Mouse (Mus musculus) cerebellum, adult 18-20 months (tissue): ENCODE data around the gene Olfr1009.
"Not testable (repeated sequence)": the region's sequence is repeated elsewhere in the genome, so short reads cannot be mapped to it uniquely, and the experiment has no call there.

Source experiments
- DNase-seq, 2 experiments: peaks; one replicate each; pipeline ENCODE4 v3.0.0; 2021

Gene Olfr1009

DNA sequence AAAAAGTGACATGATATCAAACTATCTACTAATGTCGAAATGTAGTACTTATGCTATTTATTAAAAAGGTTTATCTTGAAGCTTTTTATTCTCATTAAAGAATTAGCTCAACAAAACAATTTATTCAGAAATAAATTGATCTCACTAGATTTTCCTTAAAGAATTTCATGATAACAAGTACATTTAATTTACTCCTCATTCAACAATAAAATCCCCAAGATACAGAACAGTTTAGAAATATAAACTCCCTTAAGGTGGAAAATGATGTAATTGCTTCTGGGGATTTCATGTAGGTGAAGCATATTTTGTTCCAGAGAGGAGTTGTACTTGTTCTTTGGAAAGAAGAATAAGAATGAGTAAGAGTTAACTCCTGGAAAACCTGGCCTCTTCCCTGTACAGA is at the start of gene Olfr1009:
Olfr1009 (plus strand) TSS at position 301 of the 400 bp plus-strand sequence.
- no peak for DNase-seq

DNA sequence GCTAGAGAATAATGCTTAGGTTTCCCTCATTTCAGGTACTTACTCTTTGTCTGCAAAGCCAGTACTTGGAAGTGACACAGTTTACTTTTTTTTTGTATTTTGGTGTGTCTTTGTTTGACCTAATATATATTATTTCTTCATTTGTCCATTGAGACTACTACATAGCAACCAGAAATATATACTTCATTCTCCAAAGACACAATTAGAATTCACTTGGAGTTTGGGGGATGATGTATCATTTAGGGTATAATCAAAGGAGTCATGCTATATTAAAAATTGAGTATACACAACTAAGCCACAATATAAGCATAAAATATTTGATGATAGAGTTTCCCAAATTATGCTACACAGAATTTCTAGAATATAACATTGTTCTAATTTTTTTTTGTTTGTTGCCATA is 36.6 kb upstream of the Olfr1009 start, which contains the start of gene Olfr1006:
Olfr1006 (minus strand) TSS at position 101 of the 400 bp plus-strand sequence.
- DNase-seq, result no peak

DNA sequence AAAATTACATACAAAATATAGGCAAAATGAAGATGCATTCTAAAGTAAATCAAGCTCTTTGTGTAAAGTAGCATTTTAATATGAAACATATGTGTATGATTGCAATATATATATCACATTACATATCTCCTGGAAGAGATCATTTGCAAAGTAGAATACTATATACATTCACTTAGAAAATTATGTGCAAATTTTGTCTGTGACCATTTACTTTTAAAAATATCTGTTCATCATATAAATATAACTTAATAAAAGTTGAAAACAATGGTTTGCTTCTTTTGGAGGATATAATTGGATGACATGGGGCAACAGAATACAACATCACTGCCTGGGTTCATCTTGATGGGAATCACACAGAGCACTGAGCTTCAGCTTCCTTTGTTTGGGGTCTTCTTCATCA is 26.1 kb upstream of the Olfr1009 start, which contains the start of gene Olfr1008:
Olfr1008 (plus strand) TSS at position 301 of the 400 bp plus-strand sequence.
- DNase-seq, result no peak

DNA sequence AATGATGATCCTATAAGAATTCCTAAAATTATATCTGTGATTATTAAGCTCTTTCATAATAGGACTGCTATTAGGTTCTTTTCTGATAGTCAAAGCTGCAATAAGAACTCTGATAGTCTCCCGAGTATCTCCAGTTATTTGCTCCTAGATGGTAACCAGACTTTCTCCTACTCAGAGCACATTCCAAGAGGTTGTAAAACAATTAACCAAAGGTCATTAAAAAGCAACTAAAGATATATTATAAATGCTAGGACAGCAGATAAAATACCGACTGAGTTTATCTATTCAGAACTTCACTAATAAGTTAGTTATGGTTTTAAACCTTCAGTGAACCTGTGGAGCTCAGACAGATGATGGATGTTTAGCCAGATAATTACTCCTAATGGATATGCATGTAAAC is 4.5 kb upstream of the Olfr1009 start:
- DNase-seq, result not testable (repeated sequence)

DNA sequence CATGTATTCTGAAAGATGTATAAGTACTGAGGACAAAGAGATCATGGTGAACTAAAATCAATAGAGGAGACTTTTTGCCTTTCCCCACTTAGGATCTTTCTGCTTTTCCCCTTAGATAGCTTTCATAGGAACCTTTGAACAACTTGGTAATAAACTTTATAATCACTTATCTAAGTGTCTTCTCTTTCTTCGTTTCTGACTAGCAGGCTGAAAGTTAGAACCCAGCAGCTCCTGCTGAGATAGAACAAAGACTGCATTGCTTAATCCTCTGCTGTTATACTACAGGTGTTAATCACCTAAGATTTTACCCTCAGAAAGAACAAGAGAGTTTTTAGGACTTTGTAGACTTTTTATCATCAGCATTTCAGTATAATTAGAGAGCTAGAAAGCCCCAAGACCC is 4.1 kb upstream of the Olfr1009 start:
- DNase-seq, result no peak

GRCm38 (mm10) chr2:85725793-85726192 is 10.6 kb downstream of the Olfr1009 start:
- peak in 1 of 2 experiments; percentile 16 for DNase-seq

DNA sequence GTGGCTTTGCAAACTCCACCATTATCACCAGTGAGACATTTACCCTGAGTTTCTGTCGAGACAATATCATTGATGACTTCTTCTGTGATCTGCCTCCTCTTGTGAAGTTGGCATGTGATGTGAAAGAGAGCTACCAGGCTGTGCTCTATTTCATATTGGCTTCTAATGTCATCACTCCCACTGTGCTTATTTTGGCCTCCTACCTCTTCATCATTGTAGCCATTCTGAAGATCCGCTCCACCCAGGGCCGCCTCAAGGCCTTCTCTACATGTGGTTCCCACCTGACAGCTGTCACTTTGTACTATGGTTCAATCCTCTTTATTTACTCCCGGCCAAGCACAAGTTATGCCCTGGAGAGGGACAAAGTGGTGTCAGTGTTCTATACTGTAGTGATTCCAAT is 38.6 kb downstream of the Olfr1009 start:
- no peak for DNase-seq

- no peak for DNase-seq
Measured at GRCm38 (mm10) chr2:85762666-85763065, 47.4 kb downstream of the Olfr1009 start, which contains the start of gene Olfr1012. Gene Olfr1012, minus strand, starts transcription at chr2:85762766.

- DNase-seq, result no peak
Measured at GRCm38 (mm10) chr2:85766798-85767197, 51.6 kb downstream of the Olfr1009 start, which contains the start of gene Olfr1013. Gene Olfr1013, plus strand, starts transcription at chr2:85767098.

- DNase-seq, result no peak
Measured at GRCm38 (mm10) chr2:85772413-85772812, 57.2 kb downstream of the Olfr1009 start, which contains the start of gene Olfr1014. Gene Olfr1014, plus strand, starts transcription at chr2:85772713.
